25 mouse cellular contexts compared by ENCODE assay signal in the genomic region with DNA sequence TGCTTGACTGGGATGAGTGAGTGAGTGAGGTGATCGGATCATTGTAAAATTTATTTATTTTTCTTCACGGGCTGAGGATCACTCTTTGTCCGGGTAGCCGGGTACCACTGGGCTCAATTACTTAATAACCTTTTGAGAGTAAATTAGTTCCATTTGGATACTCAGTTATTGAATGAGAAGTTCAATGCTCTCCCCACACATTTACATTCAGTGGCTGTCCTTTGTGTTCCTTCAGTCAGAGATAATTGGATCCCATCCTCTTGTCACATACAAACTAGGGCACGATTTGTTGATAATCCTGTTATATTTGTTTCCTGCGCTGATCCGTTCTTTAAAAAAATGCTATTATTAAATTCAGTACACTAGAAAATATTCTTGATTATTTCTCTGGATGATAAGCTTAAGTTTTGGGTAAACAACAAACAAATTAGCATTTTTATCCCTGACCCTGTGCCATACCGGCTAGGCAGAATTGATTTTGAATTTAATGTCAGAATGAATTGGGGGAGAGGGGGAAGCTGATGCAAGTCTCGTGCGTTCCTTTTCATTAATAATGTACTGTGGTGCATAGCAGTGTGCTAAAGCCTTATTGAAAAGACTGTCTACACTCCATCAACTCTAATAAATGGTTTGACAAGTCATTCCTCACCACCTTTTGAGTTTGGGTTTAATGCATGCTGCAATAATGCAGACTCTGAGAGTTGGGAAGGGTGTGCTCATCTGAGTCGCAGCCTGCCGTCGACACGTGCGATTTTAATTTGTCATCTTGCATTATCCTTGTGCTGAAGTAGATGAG. TPM values are rescaled to one million over a fixed set of nuclear protein-coding genes. Genes with fewer than 3 reads are reported as not detected.
DNase-seq lines count a peak whose midpoint lies in the region; ATAC-seq and TF ChIP-seq lines count a peak whose summit lies in the region.
"Had no signal": no experiment of that assay in that cellular context is flagged by ENCODE, and none has a peak within 500 bp of the region (broad histone marks: within the 10 kb centered on the region; RNA-seq: fewer than 3 reads in every experiment).

No protein-coding gene starts in this region.

- no peak overlapping the region for H3K4me3 ChIP-seq in midbrain, embryonic 11.5 days (ENCODE audit: low read depth, low read length)
- H3K4me3 ChIP-seq in midbrain, embryonic 10.5 days: no peak overlapping the region
- no peak overlapping the region for H3K4me3 ChIP-seq in forebrain, postnatal 0 days (ENCODE audit: low read depth, low read length)
- H3K4me3 ChIP-seq in midbrain, embryonic 13.5 days (replicated peaks): no peak overlapping the region
- H3K4me3 ChIP-seq in lung, postnatal 0 days (ENCODE audit: low read depth, low read length): no peak overlapping the region
- H3K4me3 ChIP-seq: gastrocnemius, adult 2 months; heart, embryonic 10.5 days; intestine, embryonic 15.5 days; limb, embryonic 13.5 days; liver, embryonic 13.5 days had no signal

- TF ChIP-seq EP300 in lung, postnatal 0 days (IDR thresholded peaks at IDR 0.05): no peak

- no peak overlapping the region for H3K4me2 ChIP-seq in midbrain, embryonic 11.5 days
- H3K4me2 ChIP-seq in forebrain, postnatal 0 days (ENCODE audit: low read depth): no peak overlapping the region
- no peak overlapping the region for H3K4me2 ChIP-seq in midbrain, embryonic 13.5 days (replicated peaks)
- no peak overlapping the region for H3K4me2 ChIP-seq in lung, postnatal 0 days (replicated peaks; ENCODE audit: low read depth, low read length)
- H3K4me2 ChIP-seq: intestine, embryonic 15.5 days; limb, embryonic 13.5 days; liver, embryonic 13.5 days; lung, embryonic 14.5 days had no signal

- H3K27ac ChIP-seq in midbrain, embryonic 11.5 days (ENCODE audit: low read depth, low read length): no peak overlapping the region
- H3K27ac ChIP-seq in midbrain, embryonic 10.5 days (replicated peaks): no peak overlapping the region
- H3K27ac ChIP-seq in forebrain, postnatal 0 days (ENCODE audit: low read depth, low read length): no peak overlapping the region
- peak overlapping the region; percentile 26; the same call in 1 of the 2 replicates for H3K27ac ChIP-seq in midbrain, embryonic 13.5 days
- H3K27ac ChIP-seq in lung, postnatal 0 days (ENCODE audit: low read length): no peak overlapping the region
- H3K27ac ChIP-seq: gastrocnemius, adult 2 months; heart, embryonic 10.5 days; intestine, embryonic 15.5 days; limb, embryonic 13.5 days; liver, embryonic 13.5 days had no signal

- no peaks in the 10 kb centered on the region for H3K27me3 ChIP-seq in midbrain, embryonic 11.5 days (ENCODE audit: control insufficient read depth, insufficient read depth, low read length)
- no peaks in the 10 kb centered on the region for H3K27me3 ChIP-seq in midbrain, embryonic 10.5 days (ENCODE audit: low read depth, poor library complexity, severe bottlenecking)
- no peaks in the 10 kb centered on the region for H3K27me3 ChIP-seq in forebrain, postnatal 0 days (ENCODE audit: insufficient read depth, low read length)
- H3K27me3 ChIP-seq in midbrain, embryonic 13.5 days: no peaks in the 10 kb centered on the region
- no peaks in the 10 kb centered on the region for H3K27me3 ChIP-seq in lung, postnatal 0 days (replicated peaks; ENCODE audit: insufficient read depth, low read length)
- H3K27me3 ChIP-seq: intestine, embryonic 15.5 days; limb, embryonic 13.5 days; liver, embryonic 13.5 days had no signal

- no peak for TF ChIP-seq CTCF in forebrain, postnatal 0 days (IDR thresholded peaks at IDR 0.05; ENCODE audit: low read depth)
- TF ChIP-seq CTCF in lung, postnatal 0 days (IDR thresholded peaks at IDR 0.05): no peak

- no peaks in the 10 kb centered on the region for H3K36me3 ChIP-seq in midbrain, embryonic 11.5 days (ENCODE audit: control insufficient read depth, insufficient read depth, low read length)
- no peaks in the 10 kb centered on the region for H3K36me3 ChIP-seq in midbrain, embryonic 10.5 days
- no peaks in the 10 kb centered on the region for H3K36me3 ChIP-seq in forebrain, postnatal 0 days (ENCODE audit: insufficient read depth)
- H3K36me3 ChIP-seq in midbrain, embryonic 13.5 days: no peaks in the 10 kb centered on the region
- no peaks in the 10 kb centered on the region for H3K36me3 ChIP-seq in lung, postnatal 0 days (ENCODE audit: insufficient read depth, low read length)
- H3K36me3 ChIP-seq: intestine, embryonic 15.5 days; liver, embryonic 13.5 days had no signal

- peaks cover 3% of the 10 kb centered on the region; the same call in 1 of the 2 replicates for H3K4me1 ChIP-seq in midbrain, embryonic 11.5 days (ENCODE audit: control insufficient read depth, insufficient read depth, low read length)
- H3K4me1 ChIP-seq in midbrain, embryonic 10.5 days: peaks cover 11% of the 10 kb centered on the region
- H3K4me1 ChIP-seq in forebrain, postnatal 0 days (ENCODE audit: insufficient read depth): no peaks in the 10 kb centered on the region
- H3K4me1 ChIP-seq in midbrain, embryonic 13.5 days (replicated peaks): peaks cover 5% of the 10 kb centered on the region
- H3K4me1 ChIP-seq in lung, postnatal 0 days (ENCODE audit: insufficient read depth, low read depth, low read length): no peaks in the 10 kb centered on the region
- H3K4me1 ChIP-seq: heart, embryonic 10.5 days; intestine, embryonic 15.5 days; limb, embryonic 13.5 days; liver, embryonic 13.5 days had no signal

- no peaks in the 10 kb centered on the region for H3K9me3 ChIP-seq in midbrain, embryonic 11.5 days (ENCODE audit: control insufficient read depth, low read length)
- H3K9me3 ChIP-seq in midbrain, embryonic 10.5 days (replicated peaks): peaks cover 10% of the 10 kb centered on the region; the same call in 1 of the 2 replicates
- H3K9me3 ChIP-seq in forebrain, postnatal 0 days (ENCODE audit: low read length): no peaks in the 10 kb centered on the region
- no peaks in the 10 kb centered on the region for H3K9me3 ChIP-seq in midbrain, embryonic 13.5 days
- no peaks in the 10 kb centered on the region for H3K9me3 ChIP-seq in lung, postnatal 0 days (ENCODE audit: low read length)
- H3K9me3 ChIP-seq: heart, embryonic 10.5 days; intestine, embryonic 15.5 days had no signal

- no peak overlapping the region for H3K9ac ChIP-seq in midbrain, embryonic 11.5 days (ENCODE audit: low read length)
- no peak overlapping the region for H3K9ac ChIP-seq in forebrain, postnatal 0 days
- H3K9ac ChIP-seq in midbrain, embryonic 13.5 days (replicated peaks): no peak overlapping the region
- no peak overlapping the region for H3K9ac ChIP-seq in lung, postnatal 0 days (replicated peaks; ENCODE audit: low read depth)
- H3K9ac ChIP-seq: intestine, embryonic 15.5 days; limb, embryonic 13.5 days; liver, embryonic 13.5 days; lung, embryonic 14.5 days had no signal

- peak; percentile 83 for DNase-seq in midbrain, embryonic 11.5 days (ENCODE audit: low spot score, missing footprints)
- no peak for DNase-seq in midbrain, embryonic 10.5 days (ENCODE audit: low spot score)
- DNase-seq in forebrain, postnatal 0 days: no peak
- peak; percentile 73 for DNase-seq in retina, postnatal 1 day
- no peak for DNase-seq in spleen, adult 12 weeks (ENCODE audit: low spot score)
- no peak for DNase-seq in lung, postnatal 0 days (ENCODE audit: low spot score)
- DNase-seq: adrenal gland, adult 2 months; cerebellum, adult 18-20 months; cerebellum, postnatal 14 days; gastrocnemius, adult 2 months; kidney, adult 9 months; kidney, postnatal 14 days; layer of hippocampus, postnatal 36 days; liver, embryonic 13.5 days; lung, embryonic 14.5 days; lung, postnatal 36 days; right cerebral cortex, postnatal 14 days; spleen, adult 18-20 months had no signal

- WGBS in midbrain, embryonic 11.5 days: 52% methylated on average over 15 of the region's 15 CpGs
- WGBS in midbrain, embryonic 10.5 days: 68% methylated on average over 15 of the region's 15 CpGs
- WGBS in forebrain, postnatal 0 days: 21% methylated on average over 15 of the region's 15 CpGs
- 35% methylated on average over 15 of the region's 15 CpGs for whole genome bisulfite sequencing in midbrain, embryonic 13.5 days
- WGBS in lung, postnatal 0 days: 87% methylated on average over 15 of the region's 15 CpGs

- peak; percentile 22; the same call in 1 of the 2 replicates for ATAC-seq in midbrain, embryonic 11.5 days (ENCODE audit: low FRiP score)
- ATAC-seq in forebrain, postnatal 0 days: peak; percentile 23; the same call in 1 of the 2 replicates
- peak; percentile 75 for ATAC-seq in midbrain, embryonic 13.5 days
- ATAC-seq in lung, postnatal 0 days: no peak
- ATAC-seq: intestine, embryonic 15.5 days had no signal

RNA-seq across cellular contexts. Expression of a gene that starts 12.6 kb away (rescaled TPM):
- polyA plus RNA-seq in midbrain, embryonic 11.5 days (2014; fragmentation: Nextera tagmentation; extraction: Ambion mirVana): 5.3 and 6.2 TPM in 2 replicates
- 5.9 and 6.0 TPM in 2 replicates for polyA plus RNA-seq in midbrain, embryonic 10.5 days (2016; fragmentation: Nextera tagmentation; extraction: Ambion mirVana)
- 4.8 and 6.2 TPM in 2 replicates for total RNA-seq in forebrain, postnatal 0 days (2014; rRNA removed)
- polyA plus RNA-seq in forebrain, postnatal 0 days (2015; fragmentation: Nextera tagmentation; extraction: Ambion mirVana): 1.0 and 2.2 TPM in 2 replicates
- 5.4 and 5.5 TPM in 2 replicates for polyA plus RNA-seq in midbrain, embryonic 13.5 days (2015; fragmentation: Nextera tagmentation; extraction: Ambion mirVana)
- polyA plus RNA-seq in lung, postnatal 0 days (2015; fragmentation: Nextera tagmentation; extraction: Ambion mirVana): 8.0 and 8.6 TPM in 2 replicates
- total RNA-seq: hematopoietic stem cell, adult 5-6 weeks; MEL; neutrophil, adult 5-6 weeks had no signal

Comparison
In these comparisons a context has a peak if more than half of its experiments do, and no peak if none do; other contexts are left out.
1. DNase-seq: peak in midbrain, embryonic 11.5 days (single experiment) and retina, postnatal 1 day (single experiment); none in midbrain, embryonic 10.5 days (single experiment), forebrain, postnatal 0 days (single experiment), spleen, adult 12 weeks (single experiment) and lung, postnatal 0 days (single experiment).